Mouse (Mus musculus) gastrocnemius, postnatal 25 days (tissue): ENCODE measurements at regions not wholly inside any gene's neighbourhood (a gene's known extent, or its start where the extent isn't known, plus 50 kb on each side); places are given as distances from the start of the nearest gene placed in this dataset.
A peak's percentile ranks its signal among the peaks of the same experiment; 100 is the strongest.
"Not testable (repeated sequence)": the region's sequence is repeated elsewhere in the genome, so short reads cannot be mapped to it uniquely, and the experiment has no call there.

Experiments
- DNase-seq: peaks from one replicate; pipeline ENCODE4 v3.0.0; 2022

- not testable (repeated sequence) for DNase-seq
Observed at GRCm38 (mm10) chr16:8914183-8914582, 84.3 kb downstream of the 1810013L24Rik start.

DNA sequence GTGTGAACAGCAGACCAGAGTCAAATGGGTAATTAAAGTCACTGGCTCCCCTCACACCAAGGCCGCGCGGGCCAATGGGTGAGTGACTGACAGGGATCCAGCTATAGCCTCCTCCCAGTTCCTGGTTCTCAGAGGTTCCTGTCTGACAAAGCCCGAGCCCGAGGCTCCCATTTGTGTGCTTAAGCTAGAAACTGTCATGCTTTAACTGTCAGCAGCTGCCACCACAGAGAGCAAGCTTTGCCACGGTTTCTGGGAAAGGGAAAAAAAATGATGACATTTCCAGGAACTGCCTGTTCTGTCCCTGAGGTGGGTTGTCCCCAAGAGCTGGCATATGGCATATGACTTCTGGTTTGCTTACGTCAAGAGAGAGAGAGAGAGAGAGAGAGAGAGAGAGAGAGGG lies 86.2 kb downstream of the 1810013L24Rik start:
- no peak for DNase-seq

DNA sequence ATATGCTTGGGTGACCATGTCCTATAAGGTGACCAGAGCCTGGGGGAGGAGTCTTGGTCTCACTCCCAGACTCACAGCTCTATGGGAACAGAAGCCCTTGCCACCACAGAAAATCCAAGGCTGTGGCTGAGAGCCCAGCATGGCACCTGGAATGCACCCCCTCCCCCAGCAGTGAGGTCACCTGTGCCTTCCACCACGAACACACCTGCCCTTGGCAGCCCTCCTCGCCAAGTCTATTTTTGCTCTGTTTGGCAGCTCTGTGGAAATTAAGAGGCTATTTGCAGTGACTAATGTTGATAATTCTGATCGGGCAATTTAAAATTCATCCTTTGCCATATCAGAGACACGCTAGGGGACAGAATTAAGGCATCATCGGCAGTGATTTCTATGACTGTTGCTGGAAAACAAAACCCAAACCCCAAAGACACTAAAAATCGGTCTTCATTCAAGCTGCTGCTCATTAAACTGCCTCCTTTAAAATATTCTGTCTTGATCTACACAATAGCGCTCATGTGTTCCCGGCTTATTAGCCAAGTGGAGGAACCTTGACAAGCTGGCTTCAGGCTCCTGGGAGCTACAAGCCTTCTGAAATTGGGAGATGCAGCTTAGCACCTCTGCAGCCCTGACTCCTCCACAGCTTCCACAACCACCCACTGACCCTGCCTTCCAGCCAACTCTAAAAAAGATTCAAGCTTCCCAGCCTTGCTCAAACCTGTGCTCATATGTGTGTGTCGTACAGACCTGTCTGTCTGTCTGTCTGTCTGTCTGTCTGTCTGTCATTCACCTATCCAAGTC lies 89.0 kb downstream of the 1810013L24Rik start:
- no peak for DNase-seq

- no peak for DNase-seq
Observed at GRCm38 (mm10) chr16:8924732-8925131, 94.8 kb downstream of the 1810013L24Rik start.

DNA sequence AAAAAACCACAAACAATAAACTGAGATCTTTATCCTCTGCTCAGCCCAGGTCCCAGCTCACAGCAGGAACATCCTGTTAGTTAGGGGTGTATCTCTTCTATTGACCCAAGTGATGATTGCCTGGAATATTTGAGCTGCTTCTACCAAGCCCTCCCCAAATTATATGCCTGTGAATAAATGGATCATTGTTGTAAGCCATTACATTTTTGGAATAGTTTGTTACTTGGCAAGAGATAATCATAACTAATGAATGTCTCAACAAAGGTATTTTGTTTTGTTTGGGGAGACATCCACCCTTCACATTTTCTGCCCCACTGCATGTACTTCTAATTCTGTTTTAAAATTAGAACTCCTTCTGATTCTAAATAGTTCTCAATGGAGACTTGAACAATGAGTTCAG lies 102.1 kb downstream of the 1810013L24Rik start:
- DNase-seq: no peak

- no peak for DNase-seq
Observed at GRCm38 (mm10) chr16:8933121-8933520, 103.2 kb downstream of the 1810013L24Rik start.

- no peak for DNase-seq
Observed at GRCm38 (mm10) chr16:8936446-8936845, 106.5 kb downstream of the 1810013L24Rik start.

GRCm38 (mm10) chr16:8938516-8938915 lies 108.6 kb downstream of the 1810013L24Rik start:
- DNase-seq: peak; percentile 20

DNA sequence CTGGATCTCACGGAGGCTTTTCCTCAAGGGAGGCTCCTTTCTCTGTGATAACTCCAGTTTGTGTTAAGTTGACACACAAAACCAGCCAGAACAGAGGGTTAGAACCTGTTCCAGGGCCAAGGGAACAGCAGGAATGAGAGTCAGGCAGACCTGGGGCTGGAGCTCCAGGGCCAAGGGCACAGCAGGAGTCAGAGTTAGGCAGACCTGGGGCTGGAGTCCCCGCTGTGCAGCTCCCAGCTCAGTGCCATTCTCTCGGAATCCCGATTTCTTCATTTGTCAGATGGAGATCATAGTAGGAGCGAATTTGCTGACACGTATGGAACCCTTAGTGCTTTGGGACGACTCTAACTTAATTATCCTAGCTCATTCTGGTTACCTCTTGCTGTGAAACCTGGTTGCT lies 109.2 kb downstream of the 1810013L24Rik start:
- no peak for DNase-seq

GRCm38 (mm10) chr16:8944412-8945102 lies 114.7 kb downstream of the 1810013L24Rik start:
- no peak for DNase-seq

- DNase-seq: no peak
Observed at GRCm38 (mm10) chr16:8947846-8948245, 117.9 kb downstream of the 1810013L24Rik start.

DNA sequence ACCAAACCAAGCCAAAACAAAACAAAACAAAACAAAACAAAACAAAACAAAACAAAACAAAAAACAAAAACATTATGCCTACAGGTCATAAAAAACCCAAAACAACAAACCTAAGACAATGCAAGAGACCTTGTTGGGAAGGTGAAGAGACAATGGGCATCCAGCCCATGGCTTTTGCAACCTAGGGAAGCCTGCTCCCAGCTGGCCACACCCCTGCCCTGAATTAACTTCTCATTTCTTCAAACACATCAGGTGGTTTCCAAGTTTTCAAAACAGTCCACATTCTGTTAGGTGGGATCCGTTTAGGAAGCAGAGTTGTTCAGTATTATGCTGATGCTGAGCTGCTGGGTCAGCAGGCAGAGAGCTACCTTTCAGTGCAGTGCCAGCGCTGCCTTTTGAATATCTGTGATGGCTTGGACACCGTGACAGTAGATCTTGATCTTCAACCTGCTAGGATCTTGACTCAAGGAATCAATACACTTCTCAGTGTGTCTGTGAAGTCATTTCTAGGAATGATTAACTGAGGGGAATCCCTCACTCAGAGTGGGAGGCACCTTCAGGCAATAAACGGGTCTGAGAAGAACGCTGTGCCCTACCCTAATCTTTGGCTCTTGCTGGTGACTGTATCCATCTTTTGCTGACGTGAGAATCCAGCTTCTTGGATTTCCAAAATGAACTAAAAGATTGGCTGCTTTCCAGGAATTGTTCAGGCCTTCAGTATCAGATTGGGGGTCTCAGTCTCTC lies 121.4 kb downstream of the 1810013L24Rik start:
- DNase-seq: no peak

- no peak for DNase-seq
Observed at GRCm38 (mm10) chr16:8961739-8962138, 131.8 kb downstream of the 1810013L24Rik start.

DNA sequence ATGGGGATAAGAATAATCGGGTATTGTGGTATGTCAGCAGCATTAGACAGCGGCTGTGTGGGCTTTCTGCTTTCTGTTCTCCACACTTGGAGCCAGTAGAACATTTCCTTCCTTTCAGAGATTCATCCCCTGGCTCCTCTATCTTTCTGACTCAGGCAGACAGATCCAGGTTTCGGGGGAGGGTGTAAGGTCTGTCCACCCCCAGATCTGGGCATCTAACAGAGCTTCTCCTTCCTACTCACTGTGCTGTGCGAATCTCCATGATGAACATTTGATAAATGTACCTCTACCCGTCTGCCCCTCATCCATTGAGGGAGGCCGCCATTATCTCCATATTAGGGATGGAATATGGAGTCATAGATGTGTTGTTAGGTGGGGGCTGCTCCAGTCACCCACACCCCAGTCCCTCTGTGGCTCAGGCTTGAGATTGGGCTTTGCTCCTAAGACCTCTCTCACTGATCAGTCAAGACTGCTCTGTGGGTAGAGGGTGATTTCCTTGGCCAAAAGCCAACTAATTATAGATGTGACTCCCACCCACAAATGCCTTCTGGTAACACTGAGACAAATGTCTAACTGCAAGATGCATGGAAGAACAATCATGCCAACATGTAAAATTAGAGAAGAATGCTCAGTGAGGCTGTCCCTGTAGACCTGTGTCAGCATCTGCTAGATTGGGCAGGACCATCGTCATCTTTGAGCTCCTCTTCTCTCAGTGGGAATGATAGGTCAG lies 163.8 kb downstream of the 1810013L24Rik start:
- no peak for DNase-seq

DNA sequence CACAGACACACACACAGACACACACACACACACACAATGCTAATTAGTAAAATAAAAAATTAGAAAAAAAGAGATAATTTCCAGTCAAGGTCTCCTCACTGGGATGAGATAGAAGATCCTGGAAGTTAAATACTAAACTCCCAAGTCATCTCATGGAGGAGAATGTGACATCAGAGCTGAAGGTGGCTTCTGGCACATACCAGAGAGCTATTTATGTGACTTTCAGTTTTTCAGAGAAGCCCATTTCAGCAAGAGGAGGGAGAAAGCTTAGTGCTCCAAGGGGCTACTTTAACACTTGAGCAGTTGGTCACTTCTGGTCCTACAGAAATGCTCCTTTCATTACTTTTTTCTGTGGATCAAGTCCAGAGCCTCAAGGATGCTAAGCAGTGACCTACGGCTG lies 164.6 kb downstream of the 1810013L24Rik start:
- no peak for DNase-seq

GRCm38 (mm10) chr16:8997250-8997649 lies 167.3 kb downstream of the 1810013L24Rik start:
- DNase-seq: no peak

DNA sequence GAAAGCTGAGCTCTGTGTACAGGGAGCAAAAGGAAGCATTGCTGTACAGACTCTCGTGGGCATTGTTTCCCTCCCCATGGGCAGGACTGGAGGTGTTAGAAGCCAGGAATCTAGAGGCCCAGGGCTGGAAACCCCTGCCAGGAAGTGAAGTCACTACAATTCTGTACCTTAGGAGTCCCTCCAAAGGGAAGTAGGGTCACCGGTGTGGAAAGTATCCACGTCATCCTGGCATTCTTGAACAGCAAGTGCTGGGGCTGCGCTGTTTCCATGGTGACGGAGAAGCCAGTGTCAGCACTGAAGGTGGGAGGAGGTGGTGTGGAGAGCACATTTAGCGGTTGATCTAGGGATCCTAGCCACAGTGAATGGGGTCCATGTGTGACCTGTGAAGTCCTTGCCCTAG lies 174.1 kb downstream of the 1810013L24Rik start:
- no peak for DNase-seq

GRCm38 (mm10) chr16:9005933-9006332 lies 176.0 kb downstream of the 1810013L24Rik start:
- no peak for DNase-seq

DNA sequence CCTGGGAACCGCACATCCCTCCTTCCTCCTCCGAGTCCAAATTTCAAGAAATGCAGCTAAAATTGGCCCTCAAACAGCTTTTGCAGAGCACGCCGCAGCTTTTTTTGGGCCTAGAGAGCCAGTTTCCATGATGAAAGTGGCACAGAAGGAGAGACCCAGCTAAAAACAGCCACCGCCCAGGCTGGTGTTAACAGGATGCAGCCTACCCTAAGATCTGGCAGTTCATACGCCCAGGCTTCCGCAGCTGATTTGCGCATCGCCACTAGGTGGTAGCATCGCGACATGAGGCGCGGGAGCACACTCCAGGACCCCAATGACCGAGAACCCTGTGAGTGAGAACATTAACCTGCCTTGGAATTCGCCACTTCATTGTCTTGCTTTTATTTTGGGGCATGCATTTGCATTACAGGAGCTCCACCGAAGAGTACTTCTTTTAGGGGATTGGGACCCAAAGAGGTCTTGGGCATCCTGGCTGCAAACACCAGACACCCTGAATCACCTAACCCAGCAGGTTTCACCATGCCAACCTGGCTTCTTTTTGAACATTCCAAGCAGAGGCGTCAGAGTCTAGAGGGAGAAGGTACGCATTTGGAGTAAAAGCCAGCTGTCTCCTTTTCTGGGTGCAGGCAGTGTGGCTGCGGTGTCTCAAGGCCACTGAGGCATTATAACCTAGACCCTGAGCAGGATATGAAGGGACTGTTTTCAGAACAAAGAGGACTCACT lies 179.6 kb downstream of the 1810013L24Rik start:
- DNase-seq: peak; percentile 51

DNA sequence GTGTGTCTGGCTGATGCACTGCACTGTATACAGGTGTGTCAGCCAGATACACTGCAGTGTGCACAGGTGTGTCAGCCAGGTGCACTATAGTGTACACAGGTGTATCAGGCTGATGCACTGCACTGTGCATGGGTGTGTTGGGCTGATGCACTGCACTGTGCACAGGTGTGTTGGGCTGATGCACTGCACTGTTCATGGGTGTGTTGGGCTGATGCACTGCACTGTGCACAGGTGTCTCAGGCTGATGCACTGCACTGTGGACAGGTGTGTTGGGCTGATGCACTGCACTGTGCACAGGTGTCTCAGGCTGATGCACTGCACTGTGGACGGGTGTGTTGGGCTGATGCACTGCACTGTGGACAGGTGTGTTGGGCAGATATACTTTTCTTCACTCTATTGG lies 181.2 kb downstream of the 1810013L24Rik start:
- no peak for DNase-seq

- no peak for DNase-seq
Observed at GRCm38 (mm10) chr16:9011691-9012090, 181.8 kb downstream of the 1810013L24Rik start.
